Mouse (Mus musculus) hindbrain, embryonic 14.5 days (tissue): Measurements from ENCODE around the gene Tmem132b. TPM values are rescaled to one million over a fixed set of nuclear protein-coding genes. Genes with fewer than 3 reads are reported as not detected.

Source experiments
- ATAC-seq: fragments of 200-750 bp; cut with Nextera tagmentation; 2 replicates; pipeline ENCODE4 v1.8.0; 2017; ENCODE audit warnings: moderate number of reproducible peaks, mild to moderate bottlenecking, moderate TSS enrichment, moderate library complexity; ENCODE audit not compliant: low FRiP score
- DNase-seq: peaks from one replicate; pipeline ENCODE4 v3.0.0-alpha.2; 2015; ENCODE audit warnings: low spot score
- H3K27ac ChIP-seq: fragments of 300-500 bp; sonication (generic); 2 replicates; pipeline ENCODE4 v1.5.1; 2014; ENCODE audit warnings: mild to moderate bottlenecking, moderate library complexity
- H3K27me3 ChIP-seq: fragments of 300-500 bp; sonication (generic); 2 replicates; pipeline ENCODE4 v1.6.1; 2014; ENCODE audit warnings: mild to moderate bottlenecking, low read length, mixed read lengths; ENCODE audit not compliant: control insufficient read depth, insufficient read depth
- H3K36me3 ChIP-seq: fragments of 300-500 bp; sonication (generic); replicated peaks from 2 replicates; pipeline ENCODE4 v1.6.1; 2014; ENCODE audit not compliant: control insufficient read depth, insufficient read depth
- H3K4me1 ChIP-seq: fragments of 300-500 bp; sonication (generic); replicated peaks from 2 replicates; pipeline ENCODE4 v1.6.1; 2014; ENCODE audit warnings: antibody characterized with exemption, low read length, mixed read lengths; ENCODE audit not compliant: control insufficient read depth, insufficient read depth
- H3K4me2 ChIP-seq: fragments of 300-500 bp; sonication (generic); replicated peaks from 2 replicates; pipeline ENCODE4 v1.6.1; 2014; ENCODE audit warnings: mild to moderate bottlenecking, moderate library complexity
- H3K4me3 ChIP-seq: fragments of 300-500 bp; sonication (generic); replicated peaks from 2 replicates; pipeline ENCODE4 v1.5.1; 2014; ENCODE audit warnings: mild to moderate bottlenecking, low read length
- H3K9ac ChIP-seq: fragments of 300-500 bp; sonication (generic); 2 replicates; pipeline ENCODE4 v1.6.1; 2014
- H3K9me3 ChIP-seq: fragments of 300-500 bp; sonication (generic); 2 replicates; pipeline ENCODE4 v1.6.1; 2016; ENCODE audit warnings: low read length; ENCODE audit not compliant: control insufficient read depth
- WGBS: fragments of 180-500 bp; shearing (Covaris S2); extraction: QIAGEN DNeasy Blood & Tissue Kit; methylation state at CpG from one replicate; pipeline ENCODE4 v1.1.7; 2014; 5-methylcytosine and 5-hydroxymethylcytosine counted together
- polyA plus RNA-seq: library from polyadenylated mRNA; unstranded; fragments of >200 nt; fragmentation: Nextera tagmentation; extraction: Ambion mirVana; gene quantifications from 2 replicates; pipeline ENCODE4 v1.2.1, GENCODE M21; 2014

The Tmem132b gene
- polyA plus RNA-seq, 1 experiment from 2014 or later = 6.3 TPM

- no peak overlapping the region for H3K4me2 ChIP-seq
- ATAC-seq = no peak
- H3K9me3 ChIP-seq = no peaks in the 10 kb centered on the region
- peak; percentile 86 for DNase-seq
- H3K27ac ChIP-seq = no peak overlapping the region
- 0 out of 2 replicates have a peak, but pooled peaks cover 14% of the 10 kb centered on the region for H3K4me1 ChIP-seq
- H3K27me3 ChIP-seq = peaks cover 31% of the 10 kb centered on the region
- H3K9ac ChIP-seq = no peak overlapping the region
- no peak overlapping the region for H3K4me3 ChIP-seq
- H3K36me3 ChIP-seq = no peaks in the 10 kb centered on the region
- 2% methylated on average over 5 of the region's 5 CpGs for WGBS
Measured at GRCm38 (mm10) chr5:125529109-125529508, 2.5 kb upstream of the Tmem132b start.

GRCm38 (mm10) chr5:125532191-125532544, 594 bp downstream of the Tmem132b start:
- no peaks in the 10 kb centered on the region for H3K36me3 ChIP-seq
- H3K4me3 ChIP-seq = peak overlapping the region; percentile 64
- no peaks in the 10 kb centered on the region for H3K9me3 ChIP-seq
- H3K27me3 ChIP-seq = peaks cover 47% of the 10 kb centered on the region
- peak; percentile 69 for DNase-seq
- peak; percentile 74 for ATAC-seq
- peak overlapping the region; percentile 70 for H3K27ac ChIP-seq
- peak overlapping the region; percentile 96 for H3K4me2 ChIP-seq
- peak overlapping the region; percentile 81 for H3K9ac ChIP-seq
- 0 out of 2 replicates have a peak, but pooled peaks cover 24% of the 10 kb centered on the region for H3K4me1 ChIP-seq
- under 1% methylated on average over 29 of the region's 30 CpGs for WGBS

GRCm38 (mm10) chr5:125532545-125533224, 1.1 kb downstream of the Tmem132b start:
- Histone ChIP-seq H3K9me3 (no peaks in the 10 kb centered on the region), H3K36me3 (no peaks in the 10 kb centered on the region), H3K9ac (peak overlapping the region; percentile 81), H3K4me3 (peak overlapping the region; percentile 64), H3K4me2 (peak overlapping the region; percentile 96), H3K4me1 (0 out of 2 replicates have a peak, but pooled peaks cover 24% of the 10 kb centered on the region), H3K27ac (peak overlapping the region; percentile 70), H3K27me3 (peaks cover 44% of the 10 kb centered on the region)
- WGBS = under 1% methylated on average over 51 of the region's 64 CpGs
- DNase-seq (no peak), ATAC-seq (no peak)

GRCm38 (mm10) chr5:125533225-125533900, 1.8 kb downstream of the Tmem132b start:
- Histone ChIP-seq H3K4me1 (0 out of 2 replicates have a peak, but pooled peaks cover 24% of the 10 kb centered on the region), H3K9me3 (no peaks in the 10 kb centered on the region), H3K4me3 (peak overlapping the region; percentile 64), H3K27ac (peak overlapping the region; percentile 70), H3K27me3 (peaks cover 44% of the 10 kb centered on the region), H3K36me3 (no peaks in the 10 kb centered on the region), H3K9ac (peak overlapping the region; percentile 81), H3K4me2 (peak overlapping the region; percentile 96)
- DNase-seq (no peak), ATAC-seq (no peak)
- WGBS = under 1% methylated on average over 24 of the region's 24 CpGs

- Histone ChIP-seq H3K36me3 (no peaks in the 10 kb centered on the region), H3K4me2 (peak overlapping the region; percentile 96), H3K9ac (peak overlapping the region; percentile 81), H3K27ac (peak overlapping the region; percentile 48), H3K4me1 (0 out of 2 replicates have a peak, but pooled peaks cover 24% of the 10 kb centered on the region), H3K27me3 (peaks cover 44% of the 10 kb centered on the region), H3K4me3 (peak overlapping the region; percentile 64), H3K9me3 (no peaks in the 10 kb centered on the region)
- ATAC-seq = no peak
- DNase-seq = no peak
- 3% methylated on average over 7 of the region's 7 CpGs for WGBS
Measured at GRCm38 (mm10) chr5:125534168-125534610, 2.6 kb downstream of the Tmem132b start.

- peak overlapping the region; percentile 81; the same call in 1 of the 2 replicates for H3K9ac ChIP-seq
- H3K27ac ChIP-seq = peak overlapping the region; percentile 48; the same call in 1 of the 2 replicates
- peak overlapping the region; percentile 64 for H3K4me3 ChIP-seq
- H3K27me3 ChIP-seq = peaks cover 43% of the 10 kb centered on the region
- 2% methylated on average over 26 of the region's 26 CpGs for WGBS
- H3K36me3 ChIP-seq = no peaks in the 10 kb centered on the region
- ATAC-seq (peak; percentile 25), DNase-seq (peak; percentile 33)
- H3K4me2 ChIP-seq = peak overlapping the region; percentile 96
- 0 out of 2 replicates have a peak, but pooled peaks cover 24% of the 10 kb centered on the region for H3K4me1 ChIP-seq
- no peaks in the 10 kb centered on the region for H3K9me3 ChIP-seq
Measured at GRCm38 (mm10) chr5:125534611-125535324, 3.2 kb downstream of the Tmem132b start.

- no peak for DNase-seq
- no peak overlapping the region for H3K27ac ChIP-seq
- H3K9me3 ChIP-seq = no peaks in the 10 kb centered on the region
- H3K4me1 ChIP-seq = peaks cover 7% of the 10 kb centered on the region; the same call in 1 of the 2 replicates
- no peak overlapping the region for H3K9ac ChIP-seq
- no peak overlapping the region for H3K4me3 ChIP-seq
- no peak for ATAC-seq
- H3K4me2 ChIP-seq = no peak overlapping the region
- H3K36me3 ChIP-seq = no peaks in the 10 kb centered on the region
- H3K27me3 ChIP-seq = no peaks in the 10 kb centered on the region
- 96% methylated on average over 2 of the region's 2 CpGs for WGBS
Measured at GRCm38 (mm10) chr5:125545090-125545489, 13.5 kb downstream of the Tmem132b start.

- DNase-seq (no peak), ATAC-seq (no peak)
- Histone ChIP-seq H3K4me1 (peaks cover 7% of the 10 kb centered on the region; the same call in 1 of the 2 replicates), H3K9ac (peak overlapping the region; percentile 41; the same call in 1 of the 2 replicates), H3K36me3 (no peaks in the 10 kb centered on the region), H3K4me3 (no peak overlapping the region), H3K27me3 (no peaks in the 10 kb centered on the region), H3K27ac (peak overlapping the region; percentile 63; the same call in 1 of the 2 replicates), H3K9me3 (no peaks in the 10 kb centered on the region), H3K4me2 (0 out of 2 replicates have a peak overlapping the region, but pooled peaks have one; percentile 13)
- WGBS = 21% methylated on average over 13 of the region's 13 CpGs
Measured at GRCm38 (mm10) chr5:125546293-125546692, 14.7 kb downstream of the Tmem132b start.
